8 mouse cellular contexts compared by ENCODE assay signal in genomic region chr5:100040281-100040784, GRCm38 (mm10). TPM values are rescaled to one million over a fixed set of nuclear protein-coding genes. Genes with fewer than 3 reads are reported as not detected.
DNase-seq lines count a peak whose midpoint lies in the region; ATAC-seq and TF ChIP-seq lines count a peak whose summit lies in the region.

No protein-coding gene starts in this region.

- H3K9me3 ChIP-seq in embryonic facial prominence, embryonic 10.5 days, result no peaks in the 10 kb centered on the region
- no peaks in the 10 kb centered on the region for H3K9me3 ChIP-seq in hindbrain, embryonic 13.5 days
- no peaks in the 10 kb centered on the region for H3K9me3 ChIP-seq in liver, postnatal 0 days (ENCODE audit: low read length)

- TF ChIP-seq CTCF in liver, postnatal 0 days (IDR thresholded peaks at IDR 0.05; ENCODE audit: low read depth), result no peak
- TF ChIP-seq CTCF in small intestine, adult 2 months (IDR thresholded peaks at IDR 0.05; ENCODE audit: extremely low read depth, insufficient read length, insufficient replicate concordance, low read depth, low read length), result no peak

- H3K4me1 ChIP-seq in embryonic facial prominence, embryonic 10.5 days, result peaks cover 37% of the 10 kb centered on the region
- peaks cover 56% of the 10 kb centered on the region for H3K4me1 ChIP-seq in hindbrain, embryonic 13.5 days (replicated peaks)
- H3K4me1 ChIP-seq in liver, postnatal 0 days (ENCODE audit: insufficient read depth), result peaks cover 31% of the 10 kb centered on the region
- peaks cover 20% of the 10 kb centered on the region for H3K4me1 ChIP-seq in small intestine, adult 2 months (ENCODE audit: control insufficient read depth, insufficient read depth, insufficient read length, low read length)

- H3K9ac ChIP-seq in hindbrain, embryonic 13.5 days, result peak overlapping the region; percentile 99
- peak overlapping the region; percentile 91 for H3K9ac ChIP-seq in liver, postnatal 0 days (replicated peaks)

- H3K27ac ChIP-seq in embryonic facial prominence, embryonic 10.5 days (replicated peaks), result peak overlapping the region; percentile 99
- H3K27ac ChIP-seq in hindbrain, embryonic 13.5 days, result peak overlapping the region; percentile 100
- peak overlapping the region; percentile 95 for H3K27ac ChIP-seq in liver, postnatal 0 days (ENCODE audit: low read depth)
- peak overlapping the region; percentile 80 for H3K27ac ChIP-seq in small intestine, adult 2 months (ENCODE audit: insufficient read depth, low read depth, low read length)

- WGBS in embryonic facial prominence, embryonic 10.5 days, result under 1% methylated on average over 19 of the region's 19 CpGs
- 2% methylated on average over 19 of the region's 19 CpGs for WGBS in hindbrain, embryonic 13.5 days
- WGBS in liver, postnatal 0 days (ENCODE audit: insufficient replicate concordance), result under 1% methylated on average over 19 of the region's 19 CpGs
- WGBS in small intestine, adult 2 months, result 2% methylated on average over 19 of the region's 19 CpGs

- peak; percentile 44 for DNase-seq in cerebellum, adult 11 months
- no peak for DNase-seq in cerebellum, postnatal 4 days (ENCODE audit: low spot score in 2 of 2)
- peak; percentile 56 to 67 for DNase-seq in right cerebral cortex, postnatal 10 days (ENCODE audit: low spot score in 2 of 2)
- DNase-seq in right cerebral cortex, postnatal 4 days, result no peak
- DNase-seq in embryonic facial prominence, embryonic 10.5 days (ENCODE audit: low spot score), result peak; percentile 67
- no peak for DNase-seq in liver, postnatal 0 days

- no peak for TF ChIP-seq EP300 in liver, postnatal 0 days (IDR thresholded peaks at IDR 0.05; ENCODE audit: low read depth)

- TF ChIP-seq POLR2A in small intestine, adult 2 months (IDR thresholded peaks at IDR 0.05; ENCODE audit: low read depth, low read length), result no peak

- H3K4me2 ChIP-seq in hindbrain, embryonic 13.5 days, result peak overlapping the region; percentile 78
- H3K4me2 ChIP-seq in liver, postnatal 0 days (ENCODE audit: low read depth, low read length), result peak overlapping the region; percentile 100

- H3K27me3 ChIP-seq in embryonic facial prominence, embryonic 10.5 days (replicated peaks; ENCODE audit: low read depth, poor library complexity, severe bottlenecking), result no peaks in the 10 kb centered on the region
- H3K27me3 ChIP-seq in hindbrain, embryonic 13.5 days, result no peaks in the 10 kb centered on the region
- no peaks in the 10 kb centered on the region for H3K27me3 ChIP-seq in liver, postnatal 0 days (ENCODE audit: insufficient read depth, low read length)
- no peaks in the 10 kb centered on the region for H3K27me3 ChIP-seq in small intestine, adult 2 months (ENCODE audit: control insufficient read depth, insufficient read depth, low read length)

- ATAC-seq in hindbrain, embryonic 13.5 days (ENCODE audit: low FRiP score), result no peak
- ATAC-seq in liver, postnatal 0 days, result no peak

- peaks cover 41% of the 10 kb centered on the region for H3K36me3 ChIP-seq in embryonic facial prominence, embryonic 10.5 days (replicated peaks)
- peaks cover 12% of the 10 kb centered on the region for H3K36me3 ChIP-seq in hindbrain, embryonic 13.5 days
- H3K36me3 ChIP-seq in liver, postnatal 0 days (replicated peaks; ENCODE audit: insufficient read depth, low read length), result peaks cover 12% of the 10 kb centered on the region
- H3K36me3 ChIP-seq in small intestine, adult 2 months (ENCODE audit: control insufficient read depth, insufficient read depth, low read length), result peaks cover 12% of the 10 kb centered on the region

- H3K4me3 ChIP-seq in embryonic facial prominence, embryonic 10.5 days, result peak overlapping the region; percentile 82
- peak overlapping the region; percentile 89 for H3K4me3 ChIP-seq in hindbrain, embryonic 13.5 days
- H3K4me3 ChIP-seq in liver, postnatal 0 days (ENCODE audit: low read depth, low read length), result peak overlapping the region; percentile 93
- peak overlapping the region; percentile 91 for H3K4me3 ChIP-seq in small intestine, adult 2 months (ENCODE audit: low read depth, low read length)

RNA-seq across cellular contexts. Expression of gene Enoph1, which starts 0.5 kb away (rescaled TPM):
- polyA plus RNA-seq in embryonic facial prominence, embryonic 10.5 days (2016; fragmentation: Nextera tagmentation; extraction: Ambion mirVana), result 60.3 and 60.9 TPM in 2 replicates
- 39.5 and 42.4 TPM in 2 replicates for polyA plus RNA-seq in hindbrain, embryonic 13.5 days (2015; fragmentation: Nextera tagmentation; extraction: Ambion mirVana)
- 9.2 and 10.6 TPM in 2 replicates for polyA plus RNA-seq in liver, postnatal 0 days (2015; fragmentation: Nextera tagmentation; extraction: Ambion mirVana)
- 14.4 and 33.9 TPM in 2 replicates for polyA plus RNA-seq in small intestine, adult 2 months (2012; rRNA removed)

RNA-seq across cellular contexts. Expression of gene Hnrnpdl, which starts 0.9 kb away (rescaled TPM):
- polyA plus RNA-seq in embryonic facial prominence, embryonic 10.5 days (2016; fragmentation: Nextera tagmentation; extraction: Ambion mirVana), result 214 and 235 TPM in 2 replicates
- polyA plus RNA-seq in hindbrain, embryonic 13.5 days (2015; fragmentation: Nextera tagmentation; extraction: Ambion mirVana), result 231 and 237 TPM in 2 replicates
- polyA plus RNA-seq in liver, postnatal 0 days (2015; fragmentation: Nextera tagmentation; extraction: Ambion mirVana), result 32.6 and 33.3 TPM in 2 replicates
- 14.4 and 41.0 TPM in 2 replicates for polyA plus RNA-seq in small intestine, adult 2 months (2012; rRNA removed)

Comparison
In these comparisons a context has a peak if more than half of its experiments do, and no peak if none do; other contexts are left out.
1. DNase-seq: peak in cerebellum, adult 11 months (single experiment), right cerebral cortex, postnatal 10 days (2 of 2) and embryonic facial prominence, embryonic 10.5 days (single experiment); none in cerebellum, postnatal 4 days (0 of 2), right cerebral cortex, postnatal 4 days (single experiment) and liver, postnatal 0 days (single experiment).
2. Peak in every context shown above with its lines, with median percentiles within 50 percentile points of each other: H3K27ac ChIP-seq and H3K4me3 ChIP-seq.